Mouse (Mus musculus) thymus, adult 18-20 months (tissue): ENCODE results near the gene Lbhd2.

Source experiments
- DNase-seq, 2 experiments: peaks; one replicate each; pipeline ENCODE4 v3.0.0; 2022; ENCODE audit warnings: mixed read lengths in 2 of 2

The Lbhd2 gene

GRCm38 (mm10) chr12:111448931-111449705, 42.5 kb downstream of the Lbhd2 start:
- DNase-seq, result no peak

- DNase-seq, result no peak
These were observed 43.8 kb downstream of the Lbhd2 start for GRCm38 (mm10) chr12:111450359-111450758.

GRCm38 (mm10) chr12:111451561-111451960, 45.0 kb downstream of the Lbhd2 start:
- no peak for DNase-seq

DNA sequence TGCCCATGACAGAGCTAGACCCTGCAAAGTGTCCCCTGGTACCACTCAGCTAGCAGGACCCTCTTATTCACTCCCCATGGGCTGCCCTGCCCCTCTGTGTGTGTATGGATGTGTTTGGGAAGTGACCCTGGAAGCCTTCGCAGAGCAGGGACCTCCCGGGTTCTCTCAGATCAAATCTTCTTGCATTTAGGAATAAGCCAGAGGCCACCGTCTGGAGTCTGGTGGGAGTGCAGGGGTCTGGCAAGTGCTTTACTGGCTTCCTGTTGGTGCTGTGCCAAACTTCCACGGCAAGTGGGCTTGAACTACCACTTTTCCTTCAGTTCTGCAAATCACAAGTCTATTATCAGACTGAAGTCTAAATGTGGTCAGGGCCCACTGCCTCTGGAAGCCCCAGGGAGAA, 47.4 kb downstream of the Lbhd2 start:
- DNase-seq, result no peak

GRCm38 (mm10) chr12:111454543-111455280, 48.1 kb downstream of the Lbhd2 start:
- no peak for DNase-seq

GRCm38 (mm10) chr12:111455311-111455846, 48.8 kb downstream of the Lbhd2 start:
- no peak for DNase-seq

DNA sequence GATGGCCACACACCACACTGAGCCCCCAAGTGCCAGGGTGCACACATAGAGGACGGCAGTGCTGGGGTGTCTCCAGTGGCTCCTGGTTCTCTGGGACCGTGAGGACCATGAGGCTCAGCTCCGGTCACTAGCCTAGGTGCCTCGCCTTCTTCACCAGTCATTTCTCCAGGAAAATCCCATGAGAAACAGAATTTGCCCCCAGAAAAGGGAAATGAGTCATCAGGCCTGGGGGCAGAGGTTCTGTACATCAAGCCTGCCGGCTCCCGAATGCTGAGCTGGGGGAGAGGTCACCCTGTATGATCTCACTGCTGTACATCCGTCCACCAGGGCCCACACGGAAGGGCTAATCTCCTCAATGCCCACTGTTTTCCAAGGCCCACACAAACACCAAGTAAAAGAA, 49.3 kb downstream of the Lbhd2 start:
- DNase-seq, result no peak

GRCm38 (mm10) chr12:111457742-111458141, 51.1 kb downstream of the Lbhd2 start:
- no peak for DNase-seq
